Mouse (Mus musculus) MEL (cell line): ENCODE measurements around the gene Rem1. TPM values are rescaled to one million over a fixed set of nuclear protein-coding genes. Genes with fewer than 3 reads are reported as not detected.

Source experiments
- DNase-seq: peaks from one replicate; pipeline ENCODE4 v3.0.0; 2011; ENCODE audit warnings: low read depth, low spot score
- H3K27ac ChIP-seq: 2 replicates; pipeline ENCODE4 v1.5.1; 2012; ENCODE audit warnings: low read depth, mild to moderate bottlenecking, control low read depth, low read length, moderate library complexity; ENCODE audit not compliant: control insufficient read depth
- H3K27me3 ChIP-seq, 2 experiments: fragments of 150-350 bp in 1 of 2; sonication (generic) in 1 of 2; 2 replicates each; pipeline ENCODE4 v1.6.1; 2012; ENCODE audit warnings: low read length in 2 of 2, mild to moderate bottlenecking in 2 of 2, improper control_type of control experiment in 1 of 2, moderate library complexity in 1 of 2; ENCODE audit not compliant: insufficient read depth in 2 of 2, control insufficient read depth in 1 of 2
- H3K36me3 ChIP-seq, 2 experiments: 2 replicates each; pipeline ENCODE4 v1.6.1; 2012 to 2014; ENCODE audit warnings: low read length in 2 of 2, improper control_type of control experiment in 1 of 2, inconsistent platforms in 1 of 2, mild to moderate bottlenecking in 1 of 2; ENCODE audit not compliant: insufficient read depth in 2 of 2, control insufficient read depth in 1 of 2
- H3K4me1 ChIP-seq, 2 experiments: fragments of 150-350 bp in 1 of 2; sonication (generic) in 1 of 2; 2 replicates each; pipeline ENCODE4 v1.6.1; 2012; ENCODE audit warnings: low read length in 2 of 2, improper control_type of control experiment in 1 of 2, mild to moderate bottlenecking in 1 of 2; ENCODE audit not compliant: insufficient read depth in 2 of 2, control insufficient read depth in 1 of 2
- H3K4me3 ChIP-seq, 2 experiments: fragments of 150-350 bp in 1 of 2; sonication (generic) in 1 of 2; 2 replicates each; pipeline ENCODE4 v1.5.1; 2012; ENCODE audit warnings: low read depth in 2 of 2, low read length in 2 of 2, mild to moderate bottlenecking in 2 of 2, moderate library complexity in 2 of 2, control low read depth in 1 of 2, improper control_type of control experiment in 1 of 2; ENCODE audit not compliant: control insufficient read depth in 1 of 2, insufficient read depth in 1 of 2
- H3K79me2 ChIP-seq: 2 replicates; pipeline ENCODE4 v1.6.1; 2012; ENCODE audit warnings: mild to moderate bottlenecking, low read length, moderate library complexity; ENCODE audit not compliant: control insufficient read depth, poor library complexity, insufficient read depth
- H3K9ac ChIP-seq: 2 replicates; pipeline ENCODE4 v1.6.1; 2012; ENCODE audit warnings: low read depth, mild to moderate bottlenecking, control low read depth, low read length, moderate library complexity; ENCODE audit not compliant: control insufficient read depth, poor library complexity, severe bottlenecking
- H3K9me3 ChIP-seq: fragments of 150-350 bp; sonication (generic); replicated peaks from 2 replicates; pipeline ENCODE4 v1.6.1; 2012; ENCODE audit warnings: mild to moderate bottlenecking, low read length, improper control_type of control experiment, moderate library complexity; ENCODE audit not compliant: insufficient read depth
- CHD2 ChIP-seq: IDR thresholded peaks from 2 replicates; pipeline ENCODE4 v1.6.1; 2011; ENCODE audit warnings: low read length, improper control_type of control experiment
- E2F4 ChIP-seq: IDR thresholded peaks from 2 replicates; pipeline ENCODE4 v1.6.1; 2011; ENCODE audit warnings: low read depth, low read length, improper control_type of control experiment, borderline replicate concordance
- ELF1 ChIP-seq: IDR thresholded peaks from 2 replicates; pipeline ENCODE4 v1.6.1; 2014; ENCODE audit warnings: low read depth, mild to moderate bottlenecking, inconsistent platforms, low read length, improper control_type of control experiment, moderate library complexity
- EP300 ChIP-seq, 2 experiments: IDR thresholded peaks; 2 replicates each; pipeline ENCODE4 v1.6.1; 2011; ENCODE audit warnings: improper control_type of control experiment in 2 of 2, low read length in 2 of 2, low read depth in 1 of 2, mild to moderate bottlenecking in 1 of 2
- GABPA ChIP-seq: IDR thresholded peaks from 2 replicates; pipeline ENCODE4 v1.6.1; 2012; ENCODE audit warnings: low read depth, mild to moderate bottlenecking, inconsistent platforms, low read length, improper control_type of control experiment, moderate library complexity
- MAFK ChIP-seq: IDR thresholded peaks from 2 replicates; pipeline ENCODE4 v1.6.1; 2011; ENCODE audit warnings: low read depth, mild to moderate bottlenecking, low read length, improper control_type of control experiment, borderline replicate concordance
- MAX ChIP-seq: IDR thresholded peaks from 2 replicates; pipeline ENCODE4 v1.6.1; 2011; ENCODE audit warnings: low read length, improper control_type of control experiment
- MAZ ChIP-seq: IDR thresholded peaks from 2 replicates; pipeline ENCODE4 v1.6.1; 2012; ENCODE audit warnings: low read depth, mild to moderate bottlenecking, inconsistent platforms, low read length, improper control_type of control experiment
- MEF2A ChIP-seq: IDR thresholded peaks from 2 replicates; pipeline ENCODE4 v1.6.1; 2014; ENCODE audit warnings: low read depth, mild to moderate bottlenecking, inconsistent platforms, low read length, improper control_type of control experiment; ENCODE audit not compliant: poor library complexity, insufficient replicate concordance, severe bottlenecking; ENCODE audit errors: extremely low read depth
- MXI1 ChIP-seq: IDR thresholded peaks from 2 replicates; pipeline ENCODE4 v1.6.1; 2011; ENCODE audit warnings: mild to moderate bottlenecking, low read depth, low read length, improper control_type of control experiment
- MYB ChIP-seq: IDR thresholded peaks from 2 replicates; pipeline ENCODE4 v1.6.1; 2011; ENCODE audit warnings: mild to moderate bottlenecking, low read depth, low read length, improper control_type of control experiment
- MYC ChIP-seq: IDR thresholded peaks from 2 replicates; pipeline ENCODE4 v1.6.1; 2011; ENCODE audit warnings: low read depth, mild to moderate bottlenecking, low read length, improper control_type of control experiment, moderate library complexity
- NELFE ChIP-seq: IDR thresholded peaks from 2 replicates; pipeline ENCODE4 v1.6.1; 2011; ENCODE audit warnings: low read depth, low read length, improper control_type of control experiment
- NRF1 ChIP-seq: IDR thresholded peaks from 2 replicates; pipeline ENCODE4 v1.6.1; 2014; ENCODE audit warnings: low read depth, mild to moderate bottlenecking, inconsistent platforms, low read length, improper control_type of control experiment, moderate library complexity; ENCODE audit not compliant: poor library complexity, insufficient read depth, severe bottlenecking
- POLR2A ChIP-seq, 2 experiments: IDR thresholded peaks; 2 replicates each; pipeline ENCODE4 v1.6.1; 2011 to 2012; ENCODE audit warnings: low read length in 2 of 2, mild to moderate bottlenecking in 2 of 2, control low read depth in 1 of 2, improper control_type of control experiment in 1 of 2, low read depth in 1 of 2, moderate library complexity in 1 of 2; ENCODE audit not compliant: control insufficient read depth in 1 of 2, insufficient read depth in 1 of 2, poor library complexity in 1 of 2
- POLR2AphosphoS2 ChIP-seq: IDR thresholded peaks from 2 replicates; pipeline ENCODE4 v1.6.1; 2011; ENCODE audit warnings: low read length, improper control_type of control experiment
- RAD21 ChIP-seq: IDR thresholded peaks from 2 replicates; pipeline ENCODE4 v1.6.1; 2011; ENCODE audit warnings: mild to moderate bottlenecking, low read depth, low read length, improper control_type of control experiment
- RCOR1 ChIP-seq: IDR thresholded peaks from 2 replicates; pipeline ENCODE4 v1.6.1; 2012; ENCODE audit warnings: low read depth, mild to moderate bottlenecking, inconsistent platforms, low read length, improper control_type of control experiment
- SIN3A ChIP-seq: IDR thresholded peaks from 2 replicates; pipeline ENCODE4 v1.6.1; 2012; ENCODE audit warnings: low read length, improper control_type of control experiment, inconsistent platforms
- TCF12 ChIP-seq: IDR thresholded peaks from 2 replicates; pipeline ENCODE4 v1.6.1; 2014; ENCODE audit warnings: low read depth, mild to moderate bottlenecking, inconsistent platforms, low read length, improper control_type of control experiment, moderate library complexity
- USF2 ChIP-seq, 2 experiments: IDR thresholded peaks; 2 replicates each; pipeline ENCODE4 v1.6.1; 2011 to 2012; ENCODE audit warnings: improper control_type of control experiment in 2 of 2, low read length in 2 of 2, borderline replicate concordance in 1 of 2, inconsistent platforms in 1 of 2, low read depth in 1 of 2, mild to moderate bottlenecking in 1 of 2; ENCODE audit not compliant: insufficient read depth in 1 of 2
- ZKSCAN1 ChIP-seq: IDR thresholded peaks from 2 replicates; pipeline ENCODE4 v1.6.1; 2012; ENCODE audit warnings: low read depth, mild to moderate bottlenecking, inconsistent platforms, low read length, improper control_type of control experiment, moderate library complexity
- ZMIZ1 ChIP-seq: IDR thresholded peaks from 2 replicates; pipeline ENCODE4 v1.6.1; 2012; ENCODE audit warnings: low read depth, mild to moderate bottlenecking, inconsistent platforms, low read length, improper control_type of control experiment, moderate library complexity
- ZNF384 ChIP-seq: IDR thresholded peaks from 2 replicates; pipeline ENCODE4 v1.6.1; 2012; ENCODE audit warnings: low read depth, mild to moderate bottlenecking, inconsistent platforms, low read length, improper control_type of control experiment
- polyA plus RNA-seq, 2 experiments: library from polyadenylated mRNA; stranded (reverse) in 1 of 2; unstranded in 1 of 2; fragments of >175 nt in 1 of 2; fragments of >200 nt in 1 of 2; gene quantifications; 2 replicates each; pipeline versions ENCODE4 v1.2.1 to v1.2.4; 2012; ENCODE audit warnings: low replicate concordance in 2 of 2, low read depth in 1 of 2; ENCODE audit not compliant: insufficient read length in 2 of 2, insufficient read depth in 1 of 2, missing spikeins in 1 of 2
- total RNA-seq: library from RNA; depleted of rRNA; stranded (reverse); fragments of 300-350 nt; gene quantifications from 2 replicates; pipeline ENCODE4 v1.2.3, GENCODE M21; 2012

Gene Rem1
- total and polyA plus RNA-seq, 3 experiments, result not detected

GRCm38 (mm10) chr2:152622953-152623352 is 3.8 kb upstream of the Rem1 start, which contains the start of gene Defb25:
TSS of gene Defb25 (minus strand) at chr2:152623053.
- H3K79me2 ChIP-seq, result no peaks in the 10 kb centered on the region
- no peaks in the 10 kb centered on the region for H3K36me3 ChIP-seq
- no peak within 1 kb of the TSS for H3K4me3 ChIP-seq
- no peaks in the 10 kb centered on the region for H3K9me3 ChIP-seq
- H3K27me3 ChIP-seq, result peaks cover 0 to 1% of the 10 kb centered on the region in 2 experiments; a peak in 1 of 4 replicates
- no peak within 1 kb of the TSS for H3K9ac ChIP-seq
- no peaks in the 10 kb centered on the region for H3K4me1 ChIP-seq
- no peak within 1 kb of the TSS for H3K27ac ChIP-seq
- no peak for TF ChIP-seq ELF1
- TF ChIP-seq TCF12, result no peak
- TF ChIP-seq EP300 (IDR thresholded peaks at IDR 0.05; ENCODE audit: low read depth in 1 of 2, low read length in 2 of 2), result no peak
- DNase-seq, result no peak

GRCm38 (mm10) chr2:152624566-152624965 is 2.2 kb upstream of the Rem1 start:
- Histone ChIP-seq H3K27ac (no peak overlapping the region), H3K36me3 (no peaks in the 10 kb centered on the region), H3K27me3 (no peaks in the 10 kb centered on the region; a peak in 1 of 4 replicates)

GRCm38 (mm10) chr2:152625256-152625655 is 1.5 kb upstream of the Rem1 start:
- H3K36me3 ChIP-seq, result no peaks in the 10 kb centered on the region
- H3K9me3 ChIP-seq, result no peaks in the 10 kb centered on the region
- H3K4me1 ChIP-seq, result no peaks in the 10 kb centered on the region
- H3K27ac ChIP-seq, result no peak overlapping the region
- H3K27me3 ChIP-seq, result no peaks in the 10 kb centered on the region; a peak in 1 of 4 replicates
- DNase-seq, result no peak
- TF ChIP-seq SIN3A, result no peak
- TF ChIP-seq GABPA, result no peak
- no peak for TF ChIP-seq RCOR1
- TF ChIP-seq ZKSCAN1, result no peak
- TF ChIP-seq USF2 (IDR thresholded peaks at IDR 0.05; ENCODE audit: borderline replicate concordance in 1 of 2, insufficient read depth in 1 of 2, low read depth in 1 of 2, low read length in 2 of 2), result no peak
- TF ChIP-seq ZNF384, result no peak
- no peak for TF ChIP-seq POLR2AphosphoS2
- no peak for TF ChIP-seq NRF1
- no peak for TF ChIP-seq ELF1
- TF ChIP-seq MXI1, result no peak
- no peak for TF ChIP-seq MAFK
- TF ChIP-seq ZMIZ1, result no peak
- no peak for TF ChIP-seq MYB
- no peak for TF ChIP-seq CHD2
- no peaks in the 10 kb centered on the region for H3K79me2 ChIP-seq
- no peak overlapping the region for H3K4me3 ChIP-seq
- no peak overlapping the region for H3K9ac ChIP-seq

More at GRCm38 (mm10) chr2:152624566-152624965, 2.2 kb upstream of the Rem1 start:
- H3K9ac ChIP-seq, result no peak overlapping the region
- DNase-seq, result no peak
- no peak overlapping the region for H3K4me3 ChIP-seq
- H3K4me1 ChIP-seq, result no peaks in the 10 kb centered on the region
- no peaks in the 10 kb centered on the region for H3K79me2 ChIP-seq
- H3K9me3 ChIP-seq, result no peaks in the 10 kb centered on the region
- TF ChIP-seq MAZ (no peak), TCF12 (no peak), RAD21 (no peak), MAFK (no peak), E2F4 (no peak), MYC (no peak), ZKSCAN1 (no peak), ZMIZ1 (no peak), POLR2A (IDR thresholded peaks at IDR 0.05; ENCODE audit: control insufficient read depth in 1 of 2, insufficient read depth in 1 of 2, low read depth in 1 of 2, low read length in 2 of 2, poor library complexity in 1 of 2) (no peak), RCOR1 (no peak), NELFE (no peak), EP300 (IDR thresholded peaks at IDR 0.05; ENCODE audit: low read depth in 1 of 2, low read length in 2 of 2) (no peak), MAX (no peak), ELF1 (no peak), NRF1 (no peak), MYB (no peak), MEF2A (no peak)
